Mouse (Mus musculus): Measurements from ENCODE around the gene Prph2.

GRCm38 (mm10) chr17:46915129-46915528 is 4.9 kb downstream of the Prph2 start:
- TF ChIP-seq GATA1 (IDR thresholded peaks at IDR 0.05; ENCODE audit: borderline replicate concordance, low read length) (no peak), CTCF (IDR thresholded peaks at IDR 0.05; ENCODE audit: low read depth, low read length) (no peak), GATA2 (IDR thresholded peaks at IDR 0.05; ENCODE audit: borderline replicate concordance, low read depth, low read length) (no peak), TAL1 (conservative IDR thresholded peaks at IDR 0.05; ENCODE audit: low read depth, low read length) (no peak), POLR2AphosphoS5 (IDR thresholded peaks at IDR 0.05; ENCODE audit: insufficient replicate concordance, low read depth, low read length) (no peak)
